Mouse (Mus musculus) liver, postnatal 0 days (tissue): Measurements from ENCODE around the gene Fgf5. TPM values are rescaled to one million over a fixed set of nuclear protein-coding genes. Genes with fewer than 3 reads are reported as not detected.

Experiments
- ATAC-seq: fragments of 200-750 bp; cut with Nextera tagmentation; 2 replicates; pipeline ENCODE4 v1.8.0; 2017; ENCODE audit warnings: mild to moderate bottlenecking, moderate library complexity
- DNase-seq: peaks from one replicate; pipeline ENCODE4 v3.0.0-alpha.2; 2016
- H3K27ac ChIP-seq: fragments of 300-500 bp; sonication (generic); 2 replicates; pipeline ENCODE4 v1.5.1; 2014; ENCODE audit warnings: antibody characterized with exemption, moderate library complexity, mild to moderate bottlenecking, low read depth
- H3K27me3 ChIP-seq: fragments of 300-500 bp; sonication (generic); 2 replicates; pipeline ENCODE4 v1.6.1; 2014; ENCODE audit warnings: low read length, control low read depth, mixed read lengths; ENCODE audit not compliant: insufficient read depth
- H3K36me3 ChIP-seq: fragments of 300-500 bp; sonication (generic); replicated peaks from 2 replicates; pipeline ENCODE4 v1.6.1; 2014; ENCODE audit warnings: mild to moderate bottlenecking, control low read depth, low read length, moderate library complexity, mixed read lengths; ENCODE audit not compliant: insufficient read depth
- H3K4me1 ChIP-seq: fragments of 300-500 bp; sonication (generic); 2 replicates; pipeline ENCODE4 v1.6.1; 2014; ENCODE audit warnings: antibody characterized with exemption, mild to moderate bottlenecking, control low read depth; ENCODE audit not compliant: insufficient read depth
- H3K4me2 ChIP-seq: fragments of 300-500 bp; sonication (generic); 2 replicates; pipeline ENCODE4 v1.6.1; 2014; ENCODE audit warnings: low read depth, mild to moderate bottlenecking, low read length, moderate library complexity, mixed read lengths
- H3K4me3 ChIP-seq: fragments of 300-500 bp; sonication (generic); 2 replicates; pipeline ENCODE4 v1.5.1; 2014; ENCODE audit warnings: low read depth, low read length
- H3K9ac ChIP-seq: fragments of 300-500 bp; sonication (generic); replicated peaks from 2 replicates; pipeline ENCODE4 v1.6.1; 2014; ENCODE audit warnings: mild to moderate bottlenecking, moderate library complexity
- H3K9me3 ChIP-seq: fragments of 300-500 bp; sonication (generic); 2 replicates; pipeline ENCODE4 v1.6.1; 2016; ENCODE audit warnings: mild to moderate bottlenecking, control low read depth, low read length, mixed read lengths
- CTCF ChIP-seq: sonication (generic); IDR thresholded peaks from 2 replicates; pipeline ENCODE4 v1.5.1; 2016; ENCODE audit warnings: antibody characterized with exemption, low read depth
- EP300 ChIP-seq: IDR thresholded peaks from 2 replicates; pipeline ENCODE4 v1.6.1; 2016; ENCODE audit warnings: antibody characterized with exemption, low read depth, mild to moderate bottlenecking
- WGBS: fragments of 180-500 bp; shearing (Covaris S2); extraction: QIAGEN DNeasy Blood & Tissue Kit; methylation state at CpG from one replicate; pipeline ENCODE4 v1.1.7; 2014; ENCODE audit not compliant: insufficient replicate concordance; 5-methylcytosine and 5-hydroxymethylcytosine counted together
- polyA plus RNA-seq: library from polyadenylated mRNA; unstranded; fragments of >200 nt; fragmentation: Nextera tagmentation; extraction: Ambion mirVana; gene quantifications from 2 replicates; pipeline ENCODE4 v1.2.1, GENCODE M21; 2015

The Fgf5 gene
- polyA plus RNA-seq: not detected in 2 replicates

GRCm38 (mm10) chr5:98253838-98254821 is at the start of gene Fgf5:
Gene Fgf5 (plus strand): TSS chr5:98254184.
- Histone ChIP-seq H3K9ac (no peak within 1 kb of the TSS), H3K4me1 (no peaks in the 10 kb centered on the region), H3K27ac (no peak within 1 kb of the TSS), H3K27me3 (peaks cover 44% of the 10 kb centered on the region), H3K36me3 (no peaks in the 10 kb centered on the region), H3K9me3 (no peaks in the 10 kb centered on the region), H3K4me2 (peak within 1 kb of the TSS; percentile 69), H3K4me3 (peak within 1 kb of the TSS; percentile 39)
- TF ChIP-seq EP300 (no peak), CTCF (no peak)
- WGBS: under 1% methylated on average over 72 of the region's 80 CpGs
- no peak for ATAC-seq
- DNase-seq: peak; percentile 18

GRCm38 (mm10) chr5:98212501-98212900 is 41.5 kb upstream of the Fgf5 start:
- Histone ChIP-seq H3K4me2 (no peak overlapping the region), H3K9me3 (no peaks in the 10 kb centered on the region), H3K4me3 (no peak overlapping the region), H3K27me3 (no peaks in the 10 kb centered on the region), H3K9ac (no peak overlapping the region), H3K36me3 (no peaks in the 10 kb centered on the region), H3K4me1 (no peaks in the 10 kb centered on the region), H3K27ac (no peak overlapping the region)
- TF ChIP-seq EP300 (no peak), CTCF (no peak)
- WGBS: 57% methylated on average over 4 of the region's 4 CpGs
- no peak for ATAC-seq
- no peak for DNase-seq

- no peak overlapping the region for H3K4me2 ChIP-seq
- DNase-seq (no peak), ATAC-seq (no peak)
- H3K27ac ChIP-seq: no peak overlapping the region
- no peak overlapping the region for H3K4me3 ChIP-seq
- H3K27me3 ChIP-seq: no peaks in the 10 kb centered on the region
- TF ChIP-seq EP300: no peak
- H3K4me1 ChIP-seq: no peaks in the 10 kb centered on the region
- WGBS: 73% methylated on average over 4 of the region's 4 CpGs
- no peak overlapping the region for H3K9ac ChIP-seq
- no peaks in the 10 kb centered on the region for H3K36me3 ChIP-seq
- no peaks in the 10 kb centered on the region for H3K9me3 ChIP-seq
Measured at GRCm38 (mm10) chr5:98221956-98222355, 32.0 kb upstream of the Fgf5 start.

GRCm38 (mm10) chr5:98226710-98227109 is 27.3 kb upstream of the Fgf5 start:
- no peak for ATAC-seq
- TF ChIP-seq EP300 (no peak), CTCF (no peak)
- 74% methylated on average over 2 of the region's 2 CpGs for WGBS

GRCm38 (mm10) chr5:98229456-98229855 is 24.5 kb upstream of the Fgf5 start:
- Histone ChIP-seq H3K4me1 (no peaks in the 10 kb centered on the region), H3K4me3 (no peak overlapping the region), H3K4me2 (no peak overlapping the region), H3K36me3 (no peaks in the 10 kb centered on the region), H3K27me3 (no peaks in the 10 kb centered on the region), H3K9ac (no peak overlapping the region), H3K27ac (no peak overlapping the region), H3K9me3 (no peaks in the 10 kb centered on the region)
- 72% methylated on average over 6 of the region's 6 CpGs for WGBS
- ATAC-seq (no peak), DNase-seq (no peak)
- no peak for TF ChIP-seq EP300
- no peak for TF ChIP-seq CTCF

More at GRCm38 (mm10) chr5:98226710-98227109, 27.3 kb upstream of the Fgf5 start:
- no peak overlapping the region for H3K4me2 ChIP-seq
- H3K9ac ChIP-seq: no peak overlapping the region
- H3K4me1 ChIP-seq: no peaks in the 10 kb centered on the region
- no peaks in the 10 kb centered on the region for H3K36me3 ChIP-seq
- DNase-seq: no peak
- no peak overlapping the region for H3K27ac ChIP-seq
- H3K9me3 ChIP-seq: no peaks in the 10 kb centered on the region
- no peak overlapping the region for H3K4me3 ChIP-seq
- H3K27me3 ChIP-seq: no peaks in the 10 kb centered on the region

- Histone ChIP-seq H3K4me2 (no peak overlapping the region), H3K27ac (no peak overlapping the region)
- no peak for ATAC-seq
Measured at GRCm38 (mm10) chr5:98238466-98238865, 15.5 kb upstream of the Fgf5 start.

More at GRCm38 (mm10) chr5:98238466-98238865, 15.5 kb upstream of the Fgf5 start:
- WGBS: 70% methylated on average over 6 of the region's 6 CpGs
- no peaks in the 10 kb centered on the region for H3K4me1 ChIP-seq
- TF ChIP-seq EP300 (no peak), CTCF (no peak)
- H3K9ac ChIP-seq: no peak overlapping the region
- no peak overlapping the region for H3K4me3 ChIP-seq
- no peak for DNase-seq
- no peaks in the 10 kb centered on the region for H3K36me3 ChIP-seq
- no peaks in the 10 kb centered on the region for H3K27me3 ChIP-seq
- H3K9me3 ChIP-seq: no peaks in the 10 kb centered on the region
